Mouse (Mus musculus) kidney, embryonic 16.5 days (tissue): ENCODE measurements at regions not wholly inside any gene's neighbourhood (a gene's known extent, or its start where the extent isn't known, plus 50 kb on each side); places are given as distances from the start of the nearest gene placed in this dataset.
"Not testable (repeated sequence)": the region's sequence is repeated elsewhere in the genome, so short reads cannot be mapped to it uniquely, and the experiment has no call there.

Experiments used
- ATAC-seq: fragments of 200-750 bp; cut with Nextera tagmentation; 2 replicates; pipeline ENCODE4 v1.8.0; 2017; ENCODE audit warnings: moderate TSS enrichment; ENCODE audit not compliant: low FRiP score, low TSS enrichment
- H3K27ac ChIP-seq: fragments of 300-500 bp; sonication (generic); 2 replicates; pipeline ENCODE4 v1.5.1; 2014; ENCODE audit warnings: low read length
- H3K27me3 ChIP-seq: fragments of 300-500 bp; sonication (generic); 2 replicates; pipeline ENCODE4 v1.6.1; 2014; ENCODE audit warnings: low read length, control low read depth, mixed read lengths; ENCODE audit not compliant: insufficient read depth
- H3K36me3 ChIP-seq: fragments of 300-500 bp; sonication (generic); 2 replicates; pipeline ENCODE4 v1.6.1; 2014; ENCODE audit warnings: low read length, control low read depth, mixed read lengths; ENCODE audit not compliant: insufficient read depth
- H3K4me1 ChIP-seq: fragments of 300-500 bp; sonication (generic); 2 replicates; pipeline ENCODE4 v1.6.1; 2014; ENCODE audit warnings: low read length, control low read depth, mixed read lengths; ENCODE audit not compliant: insufficient read depth
- H3K4me2 ChIP-seq: fragments of 300-500 bp; sonication (generic); replicated peaks from 2 replicates; pipeline ENCODE4 v1.6.1; 2014; ENCODE audit warnings: low read depth, low read length
- H3K4me3 ChIP-seq: fragments of 300-500 bp; sonication (generic); 2 replicates; pipeline ENCODE4 v1.5.1; 2014; ENCODE audit warnings: mild to moderate bottlenecking, low read length
- H3K9ac ChIP-seq: fragments of 300-500 bp; sonication (generic); replicated peaks from 2 replicates; pipeline ENCODE4 v1.6.1; 2014; ENCODE audit warnings: low read length
- H3K9me3 ChIP-seq: fragments of 300-500 bp; sonication (generic); 2 replicates; pipeline ENCODE4 v1.6.1; 2016; ENCODE audit warnings: low read length, control low read depth
- WGBS: fragments of 180-500 bp; shearing (Covaris S2); extraction: QIAGEN DNeasy Blood & Tissue Kit; methylation state at CpG from one replicate; pipeline ENCODE4 v1.1.7; 2014; 5-methylcytosine and 5-hydroxymethylcytosine counted together

DNA sequence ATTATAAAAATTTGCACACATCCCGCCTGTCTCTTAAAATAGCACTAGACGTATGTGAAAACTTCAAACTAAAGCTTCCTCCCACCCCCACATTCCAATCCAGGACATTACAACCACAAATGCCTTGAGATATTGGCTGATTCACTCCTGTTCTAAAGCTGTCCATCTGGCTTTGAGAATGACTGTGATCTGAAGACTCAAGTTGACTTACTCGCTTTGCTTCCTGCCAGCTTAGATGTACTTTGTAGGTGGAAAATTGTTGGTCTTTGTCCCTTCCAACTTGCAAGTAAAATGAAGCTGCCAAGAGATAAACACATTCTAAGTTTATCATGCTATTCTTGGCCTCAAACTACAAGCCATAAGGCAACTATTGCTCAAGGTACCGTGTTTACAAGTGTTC is 779.7 kb downstream of the Cetn3 start:
- 76% methylated on average over 4 of the region's 4 CpGs for WGBS
- Histone ChIP-seq H3K4me1 (no peaks in the 10 kb centered on the region), H3K36me3 (no peaks in the 10 kb centered on the region), H3K27me3 (no peaks in the 10 kb centered on the region), H3K4me2 (no peak overlapping the region), H3K27ac (no peak overlapping the region), H3K9me3 (no peaks in the 10 kb centered on the region), H3K4me3 (no peak overlapping the region), H3K9ac (no peak overlapping the region)
- ATAC-seq = no peak

DNA sequence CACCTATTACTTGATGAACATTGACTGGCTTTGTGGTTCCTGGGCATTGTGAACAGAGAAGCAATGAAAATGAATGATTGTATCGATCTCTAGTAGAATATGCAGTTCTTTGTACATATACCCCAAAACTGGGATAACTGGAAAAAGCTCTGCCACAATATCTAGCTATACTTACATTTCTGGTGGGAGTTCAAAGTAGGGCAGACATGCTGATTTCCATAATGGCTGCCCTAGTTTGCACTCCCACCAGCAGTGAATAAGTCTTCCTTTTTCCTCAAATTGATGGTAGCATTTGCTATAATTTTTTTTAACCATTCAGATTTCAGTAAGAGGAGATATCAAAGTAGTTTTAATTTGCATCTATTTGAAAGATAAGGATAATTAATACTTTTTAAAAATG is 788.0 kb downstream of the Cetn3 start:
- 93% methylated on average over 1 of the region's 1 CpGs for WGBS
- Histone ChIP-seq H3K4me3 (no peak overlapping the region), H3K9me3 (no peaks in the 10 kb centered on the region), H3K27me3 (no peaks in the 10 kb centered on the region), H3K9ac (no peak overlapping the region), H3K4me1 (no peaks in the 10 kb centered on the region), H3K27ac (no peak overlapping the region), H3K4me2 (no peak overlapping the region), H3K36me3 (no peaks in the 10 kb centered on the region)
- no peak for ATAC-seq

DNA sequence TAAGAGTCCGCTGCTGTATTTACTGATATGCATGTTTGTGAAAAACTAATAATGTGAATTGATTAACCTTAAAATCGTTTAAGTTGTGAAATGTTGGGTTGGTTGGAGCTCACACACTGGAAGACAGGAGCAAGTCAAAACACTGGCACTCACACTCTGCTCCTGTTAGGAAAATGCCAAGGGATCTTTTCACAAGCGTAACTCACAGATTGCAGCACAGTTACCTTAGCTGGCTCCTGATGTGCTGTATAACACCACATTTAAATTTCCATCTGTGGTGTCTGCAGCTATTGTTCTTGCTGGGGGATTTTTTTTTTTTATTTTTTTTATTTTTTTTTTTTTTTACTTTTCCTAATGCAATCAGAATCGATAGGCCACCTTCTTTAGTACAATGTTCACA is 795.1 kb downstream of the Cetn3 start:
- Histone ChIP-seq H3K36me3 (no peaks in the 10 kb centered on the region), H3K4me2 (no peak overlapping the region), H3K4me1 (no peaks in the 10 kb centered on the region), H3K4me3 (no peak overlapping the region), H3K9ac (no peak overlapping the region), H3K27ac (no peak overlapping the region), H3K27me3 (no peaks in the 10 kb centered on the region), H3K9me3 (no peaks in the 10 kb centered on the region)
- 87% methylated on average over 4 of the region's 4 CpGs for WGBS
- ATAC-seq = no peak

DNA sequence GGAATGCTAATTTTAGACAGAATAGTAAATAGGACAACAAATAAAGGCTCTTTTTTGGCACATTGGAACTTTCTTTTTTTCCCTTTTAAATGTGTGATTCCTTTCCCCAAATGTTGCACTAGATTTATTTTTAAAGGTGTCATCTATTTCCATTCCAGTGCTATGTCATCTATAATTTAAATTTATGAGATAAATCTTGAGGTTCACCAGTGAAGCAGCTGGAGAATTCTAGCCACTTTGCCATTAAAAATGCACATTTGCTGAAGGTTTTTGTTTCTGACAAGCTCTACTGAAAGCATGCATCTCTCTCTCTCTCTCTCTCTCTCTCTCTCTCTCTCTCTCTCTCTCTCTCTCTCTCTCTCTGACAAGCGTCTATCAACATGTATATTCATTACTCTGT is 803.5 kb downstream of the Cetn3 start:
- Histone ChIP-seq H3K9me3 (no peaks in the 10 kb centered on the region), H3K4me3 (no peak overlapping the region), H3K27me3 (no peaks in the 10 kb centered on the region), H3K27ac (no peak overlapping the region), H3K4me2 (no peak overlapping the region), H3K4me1 (no peaks in the 10 kb centered on the region), H3K36me3 (no peaks in the 10 kb centered on the region), H3K9ac (no peak overlapping the region)
- ATAC-seq = no peak
- 57% methylated on average over 1 of the region's 1 CpGs for WGBS

DNA sequence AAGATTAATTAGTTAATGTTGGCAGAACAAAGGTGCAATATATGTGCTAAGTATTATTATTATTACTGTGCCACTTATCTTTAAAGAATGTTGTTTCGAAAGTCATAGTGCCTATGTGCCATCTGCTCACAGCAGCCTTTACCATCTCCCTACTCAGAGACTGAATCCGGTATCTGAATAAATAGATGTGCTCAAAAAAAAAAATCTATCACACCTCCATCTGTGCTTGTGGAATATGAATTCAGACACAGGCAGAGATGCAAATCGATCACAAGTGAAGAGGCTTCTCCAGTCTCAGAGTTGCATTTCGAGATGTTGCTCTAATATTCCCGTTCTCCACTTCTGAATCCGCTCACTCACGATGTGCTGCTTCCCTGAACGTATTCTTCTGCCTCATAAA is 811.0 kb downstream of the Cetn3 start:
- H3K4me1 ChIP-seq = no peaks in the 10 kb centered on the region
- H3K36me3 ChIP-seq = no peaks in the 10 kb centered on the region
- no peak overlapping the region for H3K4me2 ChIP-seq
- no peak overlapping the region for H3K4me3 ChIP-seq
- no peak for ATAC-seq
- no peaks in the 10 kb centered on the region for H3K27me3 ChIP-seq
- H3K27ac ChIP-seq = no peak overlapping the region
- H3K9ac ChIP-seq = no peak overlapping the region
- H3K9me3 ChIP-seq = no peaks in the 10 kb centered on the region
- WGBS = 88% methylated on average over 8 of the region's 8 CpGs

DNA sequence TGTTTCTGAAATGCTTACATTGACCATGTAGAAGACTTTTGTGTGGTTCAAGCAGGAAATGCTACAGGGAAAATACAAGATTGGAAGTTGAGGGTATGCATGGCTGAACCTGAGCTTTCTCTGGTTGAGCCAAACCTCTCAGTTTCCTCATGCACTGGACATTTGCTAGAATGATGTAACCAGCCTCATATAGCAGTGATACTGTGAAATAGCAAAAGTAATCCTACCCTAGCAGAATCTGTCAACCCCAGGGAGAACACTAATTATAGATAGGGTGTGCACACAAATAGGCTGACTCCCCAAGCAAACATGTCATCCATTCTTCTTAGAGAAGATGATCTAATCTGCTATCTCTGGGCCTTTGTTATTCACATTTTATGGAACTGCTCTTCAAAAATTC is 812.7 kb downstream of the Cetn3 start:
- H3K36me3 ChIP-seq = no peaks in the 10 kb centered on the region
- H3K9ac ChIP-seq = no peak overlapping the region
- H3K4me3 ChIP-seq = no peak overlapping the region
- ATAC-seq = no peak
- H3K27me3 ChIP-seq = no peaks in the 10 kb centered on the region
- no peak overlapping the region for H3K4me2 ChIP-seq
- H3K4me1 ChIP-seq = no peaks in the 10 kb centered on the region
- H3K9me3 ChIP-seq = no peaks in the 10 kb centered on the region
- H3K27ac ChIP-seq = no peak overlapping the region

DNA sequence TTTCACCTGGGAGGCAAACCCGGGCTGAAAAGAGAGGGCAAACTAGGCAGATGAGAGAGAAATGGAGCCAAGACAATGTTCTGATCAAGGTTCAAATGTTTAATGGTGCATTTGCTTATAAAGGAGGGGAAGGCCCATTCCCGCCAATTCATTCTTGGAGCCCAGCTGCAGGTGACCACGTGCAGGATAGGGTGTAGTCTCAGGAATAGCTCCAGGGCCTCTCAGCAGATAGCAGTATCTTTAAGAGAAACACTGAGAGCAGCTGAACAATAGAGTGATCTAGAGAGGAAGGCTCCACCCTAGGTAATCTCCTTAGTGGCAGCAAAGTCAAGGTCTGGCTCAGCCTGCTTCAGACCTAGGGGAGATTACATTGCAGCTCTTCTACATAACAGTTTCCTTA is 823.0 kb downstream of the Cetn3 start:
- 64% methylated on average over 3 of the region's 3 CpGs for WGBS
- not testable (repeated sequence) for H3K27ac ChIP-seq, H3K9ac ChIP-seq, H3K9me3 ChIP-seq, H3K36me3 ChIP-seq, H3K27me3 ChIP-seq, H3K4me2 ChIP-seq, H3K4me1 ChIP-seq, ATAC-seq, H3K4me3 ChIP-seq

DNA sequence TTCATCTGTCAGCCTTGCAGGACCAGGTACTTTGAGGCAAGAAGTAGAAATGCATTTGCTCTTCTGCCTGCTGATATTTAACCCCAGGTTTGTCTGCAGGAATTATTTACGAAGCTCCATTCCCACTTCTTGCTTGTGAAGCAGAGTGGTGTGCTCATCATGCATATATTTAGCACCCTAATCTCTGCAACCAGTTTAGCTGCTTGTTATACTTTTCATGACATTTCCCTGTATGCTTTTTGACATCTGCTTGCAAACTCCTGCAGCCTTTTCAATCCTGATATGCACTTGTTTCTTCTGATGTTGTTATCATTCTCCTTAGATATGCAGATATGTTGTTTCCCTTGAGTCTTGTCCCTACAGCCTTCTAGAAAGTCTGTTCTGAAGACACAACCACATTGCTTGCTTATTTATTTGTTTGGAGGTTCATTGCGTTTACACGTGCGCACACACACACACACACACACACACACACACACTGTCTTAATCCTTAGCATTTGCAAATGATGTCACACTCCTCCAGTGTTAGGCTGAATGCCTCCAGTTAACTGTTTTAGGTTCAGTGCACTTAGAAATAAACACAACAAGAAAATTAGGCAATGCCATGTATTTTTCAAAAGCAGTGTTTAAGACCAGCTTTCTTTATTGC is 836.3 kb downstream of the Cetn3 start:
- Histone ChIP-seq H3K9me3 (no peaks in the 10 kb centered on the region), H3K9ac (no peak overlapping the region), H3K4me2 (no peak overlapping the region), H3K4me3 (no peak overlapping the region), H3K4me1 (no peaks in the 10 kb centered on the region), H3K36me3 (no peaks in the 10 kb centered on the region), H3K27me3 (no peaks in the 10 kb centered on the region), H3K27ac (no peak overlapping the region)
- no peak for ATAC-seq
- 77% methylated on average over 4 of the region's 4 CpGs for WGBS

DNA sequence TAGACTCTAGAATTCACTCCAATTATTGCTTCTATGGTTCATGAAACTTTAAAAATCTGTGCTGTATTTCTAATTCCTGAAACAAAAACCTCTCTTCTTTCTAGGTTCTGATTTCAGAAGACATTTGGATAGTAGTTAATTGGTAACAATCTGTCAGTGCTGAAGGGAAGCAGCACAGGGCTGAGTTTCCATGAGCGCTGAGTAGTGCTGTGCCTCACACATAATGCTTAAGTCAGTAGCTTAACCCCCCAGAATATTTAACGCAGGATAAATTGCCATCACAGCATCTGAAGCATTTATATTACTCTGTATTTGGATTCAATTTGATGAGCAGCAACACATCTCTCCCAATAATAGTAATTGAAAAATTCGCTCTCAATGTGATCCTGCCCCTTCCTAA is 837.2 kb downstream of the Cetn3 start:
- no peak for ATAC-seq
- H3K36me3 ChIP-seq = no peaks in the 10 kb centered on the region

DNA sequence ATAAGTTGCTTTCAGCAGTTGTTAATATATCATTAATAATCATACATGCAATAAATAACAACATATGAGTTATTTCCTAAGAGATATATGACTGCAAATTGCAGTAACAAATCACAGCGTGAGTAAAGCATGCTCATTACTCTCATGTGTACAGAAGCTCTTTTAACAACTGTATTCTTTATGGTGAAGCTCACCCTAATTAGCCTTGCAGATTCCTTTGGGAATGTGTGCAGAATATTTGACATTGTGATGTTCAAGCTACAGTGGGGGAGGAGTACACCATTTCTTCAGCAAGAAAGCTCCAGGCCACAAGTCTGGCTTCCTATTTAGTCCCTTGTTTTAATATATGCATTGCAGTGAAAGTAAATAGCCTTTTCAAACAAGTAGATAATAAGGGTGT is 837.9 kb downstream of the Cetn3 start:
- H3K9ac ChIP-seq = no peak overlapping the region
- H3K27ac ChIP-seq = no peak overlapping the region
- whole genome bisulfite sequencing = 65% methylated on average over 1 of the region's 1 CpGs
- no peak overlapping the region for H3K4me2 ChIP-seq
- no peaks in the 10 kb centered on the region for H3K36me3 ChIP-seq
- no peaks in the 10 kb centered on the region for H3K27me3 ChIP-seq
- peak; percentile 46; the same call in 1 of the 2 replicates for ATAC-seq
- no peak overlapping the region for H3K4me3 ChIP-seq
- H3K4me1 ChIP-seq = no peaks in the 10 kb centered on the region
- H3K9me3 ChIP-seq = no peaks in the 10 kb centered on the region

More for the DNA sequence above, 837.2 kb downstream of the Cetn3 start:
- Histone ChIP-seq H3K27me3 (no peaks in the 10 kb centered on the region), H3K9me3 (no peaks in the 10 kb centered on the region), H3K4me1 (no peaks in the 10 kb centered on the region), H3K27ac (no peak overlapping the region), H3K9ac (no peak overlapping the region), H3K4me3 (no peak overlapping the region), H3K4me2 (no peak overlapping the region)
- WGBS = 81% methylated on average over 3 of the region's 3 CpGs
